Mouse (Mus musculus): ENCODE results near the gene Pan2. TPM values are rescaled to one million over a fixed set of nuclear protein-coding genes. Genes with fewer than 3 reads are reported as not detected.
A peak's percentile ranks its signal among the peaks of the same experiment; 100 is the strongest.

The Pan2 gene
- polyA plus RNA-seq, 1 experiment from 2014 or later, result 36.2 TPM

DNA sequence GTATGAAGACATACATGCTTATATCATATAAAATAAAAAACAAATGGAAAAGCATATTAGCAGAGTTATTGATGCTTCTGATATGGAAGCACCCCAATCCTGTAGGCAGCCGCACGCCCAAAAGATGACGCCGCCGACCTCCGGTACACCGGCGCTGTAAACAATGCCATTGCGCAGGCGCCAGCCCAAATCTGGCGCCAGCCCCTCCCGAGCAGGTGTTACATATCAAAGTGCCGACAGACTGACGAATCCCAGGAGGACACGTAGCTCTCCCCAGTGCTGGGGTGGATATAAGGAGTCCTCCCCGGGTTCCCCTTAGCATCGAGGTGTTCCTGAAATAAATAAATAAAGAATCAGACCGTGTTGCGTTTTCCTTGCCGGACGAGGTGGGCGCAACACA is 40.8 kb upstream of the Pan2 start:
- Histone ChIP-seq H3K9ac (no peak overlapping the region), H3K27ac (ENCODE audit: low read depth) (no peak overlapping the region), H3K27me3 (ENCODE audit: insufficient read depth, low read length) (no peaks in the 10 kb centered on the region), H3K4me1 (ENCODE audit: insufficient read depth) (no peaks in the 10 kb centered on the region), H3K4me2 (no peak overlapping the region), H3K4me3 (ENCODE audit: low read depth, low read length) (no peak overlapping the region), H3K36me3 (ENCODE audit: insufficient read depth) (no peaks in the 10 kb centered on the region), H3K9me3 (ENCODE audit: low read depth, low read length) (no peaks in the 10 kb centered on the region)
- TF ChIP-seq CTCF (IDR thresholded peaks at IDR 0.05; ENCODE audit: low read depth), result no peak
- DNase-seq (no peak), ATAC-seq (ENCODE audit: insufficient read depth) (no peak)
- 62% methylated on average over 22 of the region's 22 CpGs for WGBS

- ATAC-seq (ENCODE audit: insufficient read depth), result no peak
- H3K36me3 ChIP-seq (ENCODE audit: insufficient read depth), result no peaks in the 10 kb centered on the region
- no peak for TF ChIP-seq CTCF (IDR thresholded peaks at IDR 0.05; ENCODE audit: low read depth)
- no peak overlapping the region for H3K27ac ChIP-seq (ENCODE audit: low read depth)
- WGBS, result 75% methylated on average over 6 of the region's 6 CpGs
- DNase-seq, result no peak
- H3K4me1 ChIP-seq (ENCODE audit: insufficient read depth), result no peaks in the 10 kb centered on the region
- H3K27me3 ChIP-seq (ENCODE audit: insufficient read depth, low read length), result no peaks in the 10 kb centered on the region
- H3K9ac ChIP-seq, result no peak overlapping the region
- H3K4me3 ChIP-seq (ENCODE audit: low read depth, low read length), result no peak overlapping the region
- H3K9me3 ChIP-seq (ENCODE audit: low read depth, low read length), result no peaks in the 10 kb centered on the region
- H3K4me2 ChIP-seq, result no peak overlapping the region
Observed at GRCm38 (mm10) chr10:128263393-128264310, 39.5 kb upstream of the Pan2 start.

DNA sequence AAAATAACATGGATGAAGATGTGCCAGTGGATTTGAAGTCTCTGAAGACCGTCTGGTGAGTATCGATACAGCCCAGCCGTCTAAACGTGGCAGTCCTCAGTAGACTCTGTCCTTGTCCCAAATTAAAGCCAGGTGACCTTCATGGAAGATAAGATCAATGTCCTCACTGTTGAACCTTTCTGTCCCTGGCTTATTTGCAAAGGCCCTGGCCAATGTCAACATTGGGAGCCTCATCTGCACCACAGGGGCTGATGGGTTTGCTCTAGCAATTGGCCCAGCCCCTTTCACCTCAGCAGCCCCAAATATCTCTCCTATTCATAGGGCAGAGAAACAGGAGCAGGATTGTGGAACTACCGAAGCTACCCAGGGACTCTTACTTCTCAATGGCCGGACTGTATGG is 34.8 kb upstream of the Pan2 start, which contains the start of gene Apof:
Gene Apof (plus strand): TSS at position 301 of the 400 bp plus-strand sequence.
- Histone ChIP-seq H3K27ac (ENCODE audit: low read depth) (no peak within 1 kb of the TSS), H3K4me1 (ENCODE audit: insufficient read depth) (no peaks in the 10 kb centered on the region), H3K9me3 (ENCODE audit: low read depth, low read length) (no peaks in the 10 kb centered on the region), H3K4me2 (no peak within 1 kb of the TSS), H3K27me3 (ENCODE audit: insufficient read depth, low read length) (no peaks in the 10 kb centered on the region), H3K9ac (no peak within 1 kb of the TSS), H3K36me3 (ENCODE audit: insufficient read depth) (no peaks in the 10 kb centered on the region), H3K4me3 (ENCODE audit: low read depth, low read length) (no peak within 1 kb of the TSS)
- no peak for DNase-seq
- no peak for TF ChIP-seq CTCF (IDR thresholded peaks at IDR 0.05; ENCODE audit: low read depth)
- ATAC-seq (ENCODE audit: insufficient read depth), result no peak
- 54% methylated on average over 6 of the region's 6 CpGs for WGBS

GRCm38 (mm10) chr10:128269206-128269910 is 33.8 kb upstream of the Pan2 start:
- no peaks in the 10 kb centered on the region for H3K27me3 ChIP-seq (ENCODE audit: insufficient read depth, low read length)
- no peak for DNase-seq
- no peaks in the 10 kb centered on the region for H3K9me3 ChIP-seq (ENCODE audit: low read depth, low read length)
- TF ChIP-seq CTCF (IDR thresholded peaks at IDR 0.05; ENCODE audit: low read depth), result no peak
- no peak for ATAC-seq (ENCODE audit: insufficient read depth)
- WGBS, result 86% methylated on average over 16 of the region's 16 CpGs
- H3K4me1 ChIP-seq (ENCODE audit: insufficient read depth), result no peaks in the 10 kb centered on the region
- no peak overlapping the region for H3K4me3 ChIP-seq (ENCODE audit: low read depth, low read length)
- peak overlapping the region; percentile 77 for H3K4me2 ChIP-seq
- H3K36me3 ChIP-seq (ENCODE audit: insufficient read depth), result no peaks in the 10 kb centered on the region
- H3K27ac ChIP-seq (ENCODE audit: low read depth), result no peak overlapping the region
- no peak overlapping the region for H3K9ac ChIP-seq

DNA sequence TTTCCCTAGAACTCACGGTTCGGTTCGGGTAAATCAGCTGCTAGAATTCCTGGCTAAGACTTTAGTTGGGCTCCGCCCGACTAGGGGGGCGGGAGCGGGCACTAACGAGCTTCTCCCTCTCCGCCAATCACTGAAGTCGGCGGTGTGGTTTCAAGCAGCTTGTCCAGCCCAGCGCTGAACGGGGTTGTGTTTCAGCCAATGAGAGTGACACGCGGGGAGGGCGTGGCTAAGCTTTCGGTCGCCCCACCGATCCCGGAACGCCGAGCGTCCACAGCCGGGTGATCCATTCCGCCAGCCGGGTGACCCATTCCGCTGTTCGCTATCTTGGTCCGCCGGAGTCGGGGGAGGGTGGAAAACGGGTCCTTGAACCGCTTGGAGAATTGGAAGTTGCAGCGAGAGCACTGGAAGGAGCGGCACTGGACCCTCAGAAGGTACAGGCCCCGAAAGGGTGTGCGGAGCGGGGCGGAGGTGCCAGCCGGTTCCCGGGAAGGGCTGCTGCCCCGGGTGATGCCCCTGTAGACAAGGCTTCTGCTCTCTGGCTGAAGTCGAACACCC is 32.8 kb upstream of the Pan2 start, which contains the start of gene Stat2:
Gene Stat2 (plus strand): TSS at position 273 of the 555 bp plus-strand sequence.
- no peaks in the 10 kb centered on the region for H3K4me1 ChIP-seq (ENCODE audit: insufficient read depth)
- peak within 1 kb of the TSS; percentile 78 for H3K4me3 ChIP-seq (ENCODE audit: low read depth, low read length)
- peak within 1 kb of the TSS; percentile 70 for H3K9ac ChIP-seq
- DNase-seq, result peak; percentile 99
- peak within 1 kb of the TSS; percentile 50 for H3K27ac ChIP-seq (ENCODE audit: low read depth)
- under 1% methylated on average over 43 of the region's 43 CpGs for WGBS
- H3K36me3 ChIP-seq (ENCODE audit: insufficient read depth), result no peaks in the 10 kb centered on the region
- peak within 1 kb of the TSS; percentile 77 for H3K4me2 ChIP-seq
- no peaks in the 10 kb centered on the region for H3K9me3 ChIP-seq (ENCODE audit: low read depth, low read length)
- H3K27me3 ChIP-seq (ENCODE audit: insufficient read depth, low read length), result no peaks in the 10 kb centered on the region
- peak; percentile 99 for ATAC-seq (ENCODE audit: insufficient read depth)
- TF ChIP-seq CTCF (IDR thresholded peaks at IDR 0.05; ENCODE audit: low read depth), result no peak

DNA sequence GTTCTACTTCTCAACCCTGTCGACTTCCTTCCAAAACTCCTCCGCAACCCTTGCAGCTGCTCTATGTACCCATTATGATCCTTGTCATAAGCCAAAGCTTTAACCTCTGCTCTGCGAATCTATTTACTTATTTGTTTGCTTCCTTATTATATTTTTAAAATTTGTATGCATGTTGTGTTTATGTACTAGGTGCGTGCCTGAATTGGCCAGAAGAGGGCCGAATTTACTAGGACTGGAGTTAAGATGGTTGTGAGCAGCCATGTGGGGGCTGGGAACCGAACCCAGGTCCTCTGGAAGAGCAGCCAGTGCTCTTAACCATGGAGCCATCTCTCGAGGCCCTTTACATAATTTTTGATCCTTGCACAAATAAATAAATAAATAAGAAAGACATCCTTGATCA is 32.3 kb upstream of the Pan2 start:
- ATAC-seq (ENCODE audit: insufficient read depth) (no peak), DNase-seq (no peak)
- Histone ChIP-seq H3K9me3 (ENCODE audit: low read depth, low read length) (no peaks in the 10 kb centered on the region), H3K27ac (ENCODE audit: low read depth) (peak overlapping the region; percentile 50; the same call in 1 of the 2 replicates), H3K9ac (peak overlapping the region; percentile 70), H3K27me3 (ENCODE audit: insufficient read depth, low read length) (no peaks in the 10 kb centered on the region), H3K4me3 (ENCODE audit: low read depth, low read length) (peak overlapping the region; percentile 78), H3K4me2 (peak overlapping the region; percentile 77), H3K4me1 (ENCODE audit: insufficient read depth) (no peaks in the 10 kb centered on the region), H3K36me3 (ENCODE audit: insufficient read depth) (no peaks in the 10 kb centered on the region)
- 36% methylated on average over 7 of the region's 7 CpGs for WGBS
- peak; percentile 27; the same call in 1 of the 2 replicates for TF ChIP-seq CTCF (IDR thresholded peaks at IDR 0.05; ENCODE audit: low read depth)
